In genomic region chr11:4627636-4628035, GRCm38 (mm10) we compare ENCODE assay signal across 27 mouse cellular contexts. TPM values are rescaled to one million over a fixed set of nuclear protein-coding genes. Genes with fewer than 3 reads are reported as not detected.
DNase-seq lines count a peak whose midpoint lies in the region; ATAC-seq lines count a peak whose summit lies in the region.
"Had no signal": no experiment of that assay in that cellular context is flagged by ENCODE, and none has a peak within 500 bp of the region (broad histone marks: within the 10 kb centered on the region; RNA-seq: fewer than 3 reads in every experiment).

No protein-coding gene starts in this region.

- peaks cover 5% of the 10 kb centered on the region for H3K4me1 ChIP-seq in embryonic facial prominence, embryonic 14.5 days (ENCODE audit: control insufficient read depth, insufficient read depth, low read length)
- peaks cover 26% of the 10 kb centered on the region for H3K4me1 ChIP-seq in embryonic facial prominence, embryonic 10.5 days
- peaks cover 15% of the 10 kb centered on the region; the same call in 1 of the 2 replicates for H3K4me1 ChIP-seq in neural tube, embryonic 13.5 days (replicated peaks)
- H3K4me1 ChIP-seq in neural tube, embryonic 15.5 days = peaks cover 3% of the 10 kb centered on the region; the same call in 1 of the 2 replicates
- H3K4me1 ChIP-seq: forebrain, embryonic 15.5 days had no signal

- no peak overlapping the region for H3K4me2 ChIP-seq in embryonic facial prominence, embryonic 14.5 days (ENCODE audit: low read depth, low read length)
- H3K4me2 ChIP-seq in neural tube, embryonic 13.5 days = no peak overlapping the region
- H3K4me2 ChIP-seq in neural tube, embryonic 15.5 days = no peak overlapping the region
- H3K4me2 ChIP-seq: embryonic facial prominence, embryonic 12.5 days; forebrain, embryonic 12.5 days; forebrain, embryonic 15.5 days; heart, embryonic 13.5 days; hindbrain, embryonic 13.5 days had no signal

- no peaks in the 10 kb centered on the region for H3K9me3 ChIP-seq in embryonic facial prominence, embryonic 14.5 days (ENCODE audit: control insufficient read depth, low read length)
- no peaks in the 10 kb centered on the region for H3K9me3 ChIP-seq in embryonic facial prominence, embryonic 10.5 days
- H3K9me3 ChIP-seq in neural tube, embryonic 13.5 days = no peaks in the 10 kb centered on the region
- no peaks in the 10 kb centered on the region for H3K9me3 ChIP-seq in neural tube, embryonic 15.5 days (replicated peaks)
- H3K9me3 ChIP-seq: embryonic facial prominence, embryonic 12.5 days; forebrain, embryonic 12.5 days; forebrain, embryonic 15.5 days; G1E; heart, embryonic 10.5 days; heart, embryonic 13.5 days; hindbrain, embryonic 13.5 days had no signal

- no peaks in the 10 kb centered on the region for H3K27me3 ChIP-seq in embryonic facial prominence, embryonic 14.5 days (replicated peaks; ENCODE audit: control insufficient read depth, insufficient read depth, low read length)
- no peaks in the 10 kb centered on the region for H3K27me3 ChIP-seq in embryonic facial prominence, embryonic 10.5 days (replicated peaks; ENCODE audit: low read depth, poor library complexity, severe bottlenecking)
- no peaks in the 10 kb centered on the region for H3K27me3 ChIP-seq in neural tube, embryonic 13.5 days
- H3K27me3 ChIP-seq in neural tube, embryonic 15.5 days (replicated peaks) = no peaks in the 10 kb centered on the region
- H3K27me3 ChIP-seq: embryonic facial prominence, embryonic 12.5 days; forebrain, embryonic 12.5 days; forebrain, embryonic 15.5 days; heart, embryonic 13.5 days; hindbrain, embryonic 13.5 days; Patski had no signal

- H3K27ac ChIP-seq in embryonic facial prominence, embryonic 14.5 days (replicated peaks; ENCODE audit: low read depth, low read length) = no peak overlapping the region
- H3K27ac ChIP-seq in embryonic facial prominence, embryonic 10.5 days (replicated peaks) = no peak overlapping the region
- H3K27ac ChIP-seq in neural tube, embryonic 13.5 days (replicated peaks) = no peak overlapping the region
- no peak overlapping the region for H3K27ac ChIP-seq in neural tube, embryonic 15.5 days (replicated peaks)
- H3K27ac ChIP-seq: embryonic facial prominence, embryonic 12.5 days; forebrain, embryonic 12.5 days; forebrain, embryonic 15.5 days; heart, adult 2 months; heart, embryonic 13.5 days; hindbrain, embryonic 13.5 days had no signal

- DNase-seq in embryonic facial prominence, embryonic 14.5 days (ENCODE audit: low spot score) = peak; percentile 16
- no peak for DNase-seq in embryonic facial prominence, embryonic 10.5 days (ENCODE audit: low spot score)
- DNase-seq in kidney, postnatal 10 days = peak; percentile 36
- no peak for DNase-seq in kidney, adult 8-10 months
- no peak for DNase-seq in B cell, adult 2 months
- DNase-seq: adrenal gland, postnatal 10 days; adrenal gland, postnatal 36 days; cerebellum, adult 18-20 months; cerebellum, adult 9-10 months; cerebellum, postnatal 14 days; gastrocnemius, postnatal 25 days; heart, adult 2 months; heart, postnatal 14 days had no signal

- H3K9ac ChIP-seq in embryonic facial prominence, embryonic 14.5 days (ENCODE audit: low read depth, low read length) = no peak overlapping the region
- no peak overlapping the region for H3K9ac ChIP-seq in neural tube, embryonic 13.5 days
- no peak overlapping the region for H3K9ac ChIP-seq in neural tube, embryonic 15.5 days (replicated peaks)
- H3K9ac ChIP-seq: embryonic facial prominence, embryonic 12.5 days; forebrain, embryonic 12.5 days; forebrain, embryonic 15.5 days; heart, embryonic 13.5 days; hindbrain, embryonic 13.5 days had no signal

- H3K4me3 ChIP-seq in embryonic facial prominence, embryonic 14.5 days (ENCODE audit: low read depth, low read length) = no peak overlapping the region
- H3K4me3 ChIP-seq in embryonic facial prominence, embryonic 10.5 days = no peak overlapping the region
- H3K4me3 ChIP-seq in neural tube, embryonic 13.5 days = no peak overlapping the region
- H3K4me3 ChIP-seq in neural tube, embryonic 15.5 days (replicated peaks) = no peak overlapping the region
- H3K4me3 ChIP-seq: embryonic facial prominence, embryonic 12.5 days; erythroblast, embryonic 14.5 days; forebrain, embryonic 12.5 days; forebrain, embryonic 15.5 days; heart, adult 2 months; heart, embryonic 10.5 days; heart, embryonic 13.5 days; hindbrain, embryonic 13.5 days had no signal

- no peak for ATAC-seq in embryonic facial prominence, embryonic 14.5 days (ENCODE audit: low read depth)
- peak; percentile 32; the same call in 1 of the 2 replicates for ATAC-seq in neural tube, embryonic 13.5 days (ENCODE audit: low read depth)
- ATAC-seq in neural tube, embryonic 15.5 days (ENCODE audit: low FRiP score) = no peak
- ATAC-seq: forebrain, embryonic 15.5 days; hindbrain, embryonic 16.5 days; Patski had no signal

- WGBS in embryonic facial prominence, embryonic 14.5 days = 82% methylated on average over 7 of the region's 7 CpGs
- 86% methylated on average over 7 of the region's 7 CpGs for WGBS in embryonic facial prominence, embryonic 10.5 days
- WGBS in neural tube, embryonic 13.5 days = 77% methylated on average over 7 of the region's 7 CpGs
- 60% methylated on average over 7 of the region's 7 CpGs for WGBS in neural tube, embryonic 15.5 days

- no peaks in the 10 kb centered on the region for H3K36me3 ChIP-seq in embryonic facial prominence, embryonic 14.5 days (ENCODE audit: control insufficient read depth, insufficient read depth, low read length)
- no peaks in the 10 kb centered on the region for H3K36me3 ChIP-seq in embryonic facial prominence, embryonic 10.5 days (replicated peaks)
- no peaks in the 10 kb centered on the region for H3K36me3 ChIP-seq in neural tube, embryonic 13.5 days
- no peaks in the 10 kb centered on the region for H3K36me3 ChIP-seq in neural tube, embryonic 15.5 days
- H3K36me3 ChIP-seq: embryonic facial prominence, embryonic 12.5 days; forebrain, embryonic 12.5 days; forebrain, embryonic 15.5 days; G1E; heart, embryonic 10.5 days; heart, embryonic 13.5 days; hindbrain, embryonic 13.5 days had no signal

RNA-seq across cellular contexts. Expression of gene Gm11032, which starts 7.8 kb away (rescaled TPM):
- not detected in 2 replicates for polyA plus RNA-seq in embryonic facial prominence, embryonic 14.5 days (2014; fragmentation: Nextera tagmentation; extraction: Ambion mirVana)
- not detected in 2 replicates for polyA plus RNA-seq in embryonic facial prominence, embryonic 10.5 days (2016; fragmentation: Nextera tagmentation; extraction: Ambion mirVana)
- not detected in 2 replicates for polyA plus RNA-seq in neural tube, embryonic 13.5 days (2015; fragmentation: Nextera tagmentation; extraction: Ambion mirVana)
- polyA plus RNA-seq in neural tube, embryonic 15.5 days (2015; fragmentation: Nextera tagmentation; extraction: Ambion mirVana) = not detected in 2 replicates
- polyA plus RNA-seq: embryonic facial prominence, embryonic 12.5 days; erythroblast, embryonic 14.5 days; forebrain, embryonic 12.5 days; forebrain, embryonic 15.5 days; G1E; gonadal fat pad, adult 2 months; heart, adult 2 months; heart, embryonic 10.5 days; heart, embryonic 13.5 days; heart, embryonic 16.5 days; hindbrain, embryonic 13.5 days; hindbrain, embryonic 16.5 days; Patski had no signal

RNA-seq across cellular contexts. Expression of gene Ascc2, which starts 9.9 kb away (rescaled TPM):
- 27.8 and 31.4 TPM in 2 replicates for polyA plus RNA-seq in embryonic facial prominence, embryonic 14.5 days (2014; fragmentation: Nextera tagmentation; extraction: Ambion mirVana)
- 42.2 and 43.0 TPM in 2 replicates for polyA plus RNA-seq in embryonic facial prominence, embryonic 10.5 days (2016; fragmentation: Nextera tagmentation; extraction: Ambion mirVana)
- 22.3 and 23.7 TPM in 2 replicates for polyA plus RNA-seq in neural tube, embryonic 13.5 days (2015; fragmentation: Nextera tagmentation; extraction: Ambion mirVana)
- 19.3 and 22.5 TPM in 2 replicates for polyA plus RNA-seq in neural tube, embryonic 15.5 days (2015; fragmentation: Nextera tagmentation; extraction: Ambion mirVana)

RNA-seq across cellular contexts. Expression of gene Mtmr3, which starts 33.0 kb away (rescaled TPM):
- 27.7 and 30.1 TPM in 2 replicates for polyA plus RNA-seq in embryonic facial prominence, embryonic 14.5 days (2014; fragmentation: Nextera tagmentation; extraction: Ambion mirVana)
- 28.2 and 29.2 TPM in 2 replicates for polyA plus RNA-seq in embryonic facial prominence, embryonic 10.5 days (2016; fragmentation: Nextera tagmentation; extraction: Ambion mirVana)
- 28.1 and 33.4 TPM in 2 replicates for polyA plus RNA-seq in neural tube, embryonic 13.5 days (2015; fragmentation: Nextera tagmentation; extraction: Ambion mirVana)
- polyA plus RNA-seq in neural tube, embryonic 15.5 days (2015; fragmentation: Nextera tagmentation; extraction: Ambion mirVana) = 26.6 and 27.3 TPM in 2 replicates

Comparison
In these comparisons a context has a peak if more than half of its experiments do, and no peak if none do; other contexts are left out.
1. DNase-seq: peak in embryonic facial prominence, embryonic 14.5 days (single experiment) and kidney, postnatal 10 days (single experiment); none in embryonic facial prominence, embryonic 10.5 days (single experiment), kidney, adult 8-10 months (0 of 2) and B cell, adult 2 months (0 of 2).